Mouse (Mus musculus): ENCODE measurements around the gene Hat1.
"Not testable (repeated sequence)": the region's sequence is repeated elsewhere in the genome, so short reads cannot be mapped to it uniquely, and the experiment has no call there.

Gene Hat1

DNA sequence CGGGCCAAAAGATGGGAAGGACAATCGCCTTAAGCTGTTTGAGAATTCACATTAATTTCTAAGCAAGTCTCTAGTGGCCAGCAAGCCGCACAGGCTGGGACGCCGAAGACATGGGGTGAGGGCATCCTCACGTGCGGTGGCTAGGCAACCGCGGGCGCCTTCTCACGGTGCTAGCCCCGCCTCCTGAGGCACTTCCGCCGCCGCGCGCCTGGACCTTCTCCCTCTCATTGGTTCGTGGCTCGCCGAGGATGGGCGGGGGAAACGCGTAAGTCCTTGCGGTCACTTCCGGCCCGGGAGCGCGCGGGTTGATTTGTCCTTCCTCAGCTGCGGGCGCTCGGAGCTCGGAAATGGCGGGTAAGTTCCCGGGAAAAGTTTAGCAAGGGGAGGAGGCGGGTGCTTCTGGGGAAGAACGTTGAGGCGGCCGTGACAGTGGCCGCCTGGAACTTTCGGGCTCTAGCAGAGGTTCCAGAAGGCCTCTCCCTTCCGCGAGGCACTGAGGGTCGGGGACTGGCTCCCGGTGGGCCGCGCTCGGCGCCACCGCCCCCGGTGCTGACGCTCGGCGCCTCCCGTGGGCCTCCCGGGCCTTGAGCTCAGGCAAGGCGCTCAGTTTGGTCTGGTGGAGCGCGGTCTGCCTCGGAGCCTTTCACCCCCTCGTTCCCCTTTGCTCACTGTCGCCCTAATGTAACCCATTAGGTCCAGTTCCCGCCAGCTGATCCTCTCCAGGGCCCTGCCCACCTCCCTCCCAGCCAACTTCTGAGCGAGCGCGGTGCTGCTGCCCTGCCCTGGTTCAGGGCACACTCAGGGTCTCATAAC, at the start of gene Hat1:
Gene Hat1, plus strand, starts transcription at position 8 of the 813 bp plus-strand sequence.
- DNase-seq (ENCODE audit: low spot score in 2 of 2): peak; percentile 97 to 98

DNA sequence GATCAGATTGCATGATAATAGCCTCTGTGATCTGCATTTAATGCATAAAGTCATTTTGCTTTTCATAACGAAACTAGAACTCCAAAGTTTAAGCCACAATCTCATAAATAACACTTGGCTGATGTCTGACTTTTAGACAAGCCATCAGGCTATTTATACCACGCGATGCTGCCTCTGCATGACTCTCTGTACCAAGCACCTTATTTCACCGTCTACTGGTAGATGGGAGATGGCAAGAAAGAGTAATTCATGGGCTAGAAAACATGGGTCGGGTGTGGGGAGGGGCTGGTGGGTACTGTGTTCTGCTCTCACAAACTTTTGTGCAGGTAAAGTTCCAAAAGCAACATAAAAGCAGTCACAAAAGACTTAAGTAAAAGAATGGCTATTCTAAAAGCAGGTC, 48.6 kb upstream of the Hat1 start:
- DNase-seq (ENCODE audit: low spot score in 2 of 2): no peak

DNA sequence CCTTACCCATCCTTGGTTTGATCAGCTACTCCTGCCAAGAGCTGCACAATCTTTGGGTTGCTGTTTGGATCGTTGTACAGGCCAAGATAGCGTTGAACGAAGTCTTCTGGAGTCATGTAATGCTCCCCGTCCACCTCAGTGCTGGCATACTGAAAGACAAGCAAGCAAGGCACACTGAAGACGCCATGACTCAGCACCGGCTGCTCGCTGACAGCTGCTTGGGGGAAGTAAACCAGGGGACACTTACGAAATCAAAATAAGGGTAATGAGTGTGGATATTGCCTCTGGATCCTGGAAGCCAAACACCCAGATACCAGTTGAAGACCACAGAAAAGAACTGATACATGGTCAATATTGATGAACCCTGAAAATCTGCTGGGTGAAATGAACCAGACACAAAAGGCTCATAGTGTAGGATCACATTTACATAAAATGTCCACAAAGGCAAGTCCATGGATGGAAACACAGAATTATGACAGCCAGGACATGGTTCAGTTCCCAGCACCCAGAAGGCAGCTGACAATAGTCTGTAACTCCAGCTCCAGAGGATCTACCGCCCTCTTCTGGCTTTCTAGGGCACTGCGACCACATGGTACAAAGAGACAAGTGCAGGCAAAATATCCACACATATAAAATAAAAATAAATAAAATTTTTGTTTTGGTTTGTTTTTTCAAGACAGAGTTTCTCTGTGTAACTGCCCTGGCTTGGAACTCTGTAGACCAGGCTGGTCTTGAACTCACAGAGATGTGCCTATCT, 44.7 kb upstream of the Hat1 start:
- DNase-seq (ENCODE audit: low spot score in 2 of 2): no peak

DNA sequence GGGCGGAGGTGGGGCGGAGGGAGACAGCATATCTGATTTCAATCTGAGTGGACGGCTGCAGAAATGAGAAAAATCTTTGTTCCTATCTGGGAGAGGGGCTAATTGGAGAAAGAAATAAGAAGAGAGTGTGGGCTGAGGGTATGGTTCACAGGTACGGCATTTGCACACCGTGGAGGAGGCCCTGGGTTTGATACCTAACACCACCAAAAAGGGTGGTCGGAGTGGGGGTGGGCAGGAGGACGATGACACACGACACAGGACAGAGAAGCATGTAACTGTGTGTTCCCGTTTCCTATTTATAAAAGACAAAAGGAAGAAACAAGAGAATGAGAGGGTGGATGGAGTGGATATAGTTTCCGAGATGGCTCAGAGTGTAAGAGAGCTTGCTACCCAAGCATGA, 41.6 kb upstream of the Hat1 start:
- no peak for DNase-seq (ENCODE audit: low spot score in 2 of 2)

DNA sequence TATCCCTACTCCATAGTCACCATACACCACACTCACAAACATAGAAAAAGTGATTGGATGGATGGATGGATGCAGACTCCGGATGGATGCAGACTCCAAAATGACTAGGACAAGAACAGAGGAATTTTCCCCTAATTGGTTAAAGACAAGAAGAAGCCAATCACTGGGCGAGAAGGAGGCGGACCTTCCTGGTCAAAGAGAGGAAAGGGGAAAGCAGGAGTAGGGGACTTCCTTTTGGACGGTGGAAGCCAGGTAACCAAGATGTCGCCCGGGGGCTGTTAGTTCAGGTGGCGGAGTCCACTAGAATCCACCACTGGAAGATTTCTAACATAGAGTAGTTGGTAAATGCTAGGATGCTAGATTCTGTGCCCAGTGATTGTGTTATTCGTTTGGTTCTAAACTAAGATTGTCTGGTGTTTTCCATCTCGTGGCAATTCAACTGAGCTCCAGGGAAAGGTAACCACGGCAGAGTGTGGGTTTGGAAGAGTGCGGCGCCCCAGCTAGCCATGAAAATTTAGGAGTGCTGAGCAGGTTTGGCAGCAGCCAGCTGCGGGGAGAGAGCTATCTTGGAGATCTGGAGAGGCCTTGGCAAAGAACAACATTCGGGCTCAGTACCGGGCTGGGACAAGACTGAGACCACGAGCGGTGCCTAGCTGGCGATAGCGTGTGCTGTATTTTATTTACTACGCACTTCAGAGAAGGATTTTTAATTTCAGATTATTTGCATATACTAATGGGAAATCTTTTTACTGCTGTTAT, 40.8 kb upstream of the Hat1 start:
- no peak for DNase-seq (ENCODE audit: low spot score in 2 of 2)

DNA sequence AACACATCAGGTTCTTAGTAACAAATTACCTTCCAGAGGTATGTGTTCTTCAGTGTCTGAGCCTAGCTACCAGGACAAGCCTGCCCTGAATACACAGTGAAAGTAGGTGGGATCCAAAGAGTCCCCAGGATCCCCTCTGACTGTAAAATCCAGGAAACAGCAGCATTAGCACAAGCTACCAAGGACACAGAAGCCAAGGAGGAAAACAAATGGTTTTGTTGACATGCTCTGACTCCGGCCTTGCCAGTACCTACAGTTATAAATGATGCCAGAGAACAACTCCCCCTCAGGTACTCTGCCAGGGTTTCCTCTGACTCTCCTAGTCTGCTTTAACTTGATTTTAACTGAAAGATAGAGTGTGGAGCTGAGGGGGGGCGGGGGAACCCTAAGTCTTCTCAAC, 39.2 kb upstream of the Hat1 start:
- DNase-seq (ENCODE audit: low spot score in 2 of 2): no peak

DNA sequence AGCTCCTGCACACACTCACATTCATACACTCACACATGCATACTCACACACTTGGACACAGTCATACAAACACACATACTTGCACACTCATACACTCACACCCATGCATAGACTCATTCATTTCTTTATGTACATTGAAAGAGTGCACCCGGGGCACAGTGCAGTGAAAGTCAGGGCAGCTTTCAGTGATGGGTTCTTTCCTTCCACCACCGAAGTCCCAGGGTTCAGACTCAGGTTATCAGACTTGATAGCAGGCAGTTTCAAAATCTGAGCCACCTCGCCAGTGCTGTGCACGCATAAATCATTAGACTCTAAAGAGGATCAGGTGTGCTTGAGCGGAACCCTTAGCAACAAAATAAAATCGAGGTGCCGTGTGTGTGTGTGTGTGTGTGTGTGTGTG, 38.6 kb upstream of the Hat1 start:
- DNase-seq (ENCODE audit: low spot score in 2 of 2): no peak

DNA sequence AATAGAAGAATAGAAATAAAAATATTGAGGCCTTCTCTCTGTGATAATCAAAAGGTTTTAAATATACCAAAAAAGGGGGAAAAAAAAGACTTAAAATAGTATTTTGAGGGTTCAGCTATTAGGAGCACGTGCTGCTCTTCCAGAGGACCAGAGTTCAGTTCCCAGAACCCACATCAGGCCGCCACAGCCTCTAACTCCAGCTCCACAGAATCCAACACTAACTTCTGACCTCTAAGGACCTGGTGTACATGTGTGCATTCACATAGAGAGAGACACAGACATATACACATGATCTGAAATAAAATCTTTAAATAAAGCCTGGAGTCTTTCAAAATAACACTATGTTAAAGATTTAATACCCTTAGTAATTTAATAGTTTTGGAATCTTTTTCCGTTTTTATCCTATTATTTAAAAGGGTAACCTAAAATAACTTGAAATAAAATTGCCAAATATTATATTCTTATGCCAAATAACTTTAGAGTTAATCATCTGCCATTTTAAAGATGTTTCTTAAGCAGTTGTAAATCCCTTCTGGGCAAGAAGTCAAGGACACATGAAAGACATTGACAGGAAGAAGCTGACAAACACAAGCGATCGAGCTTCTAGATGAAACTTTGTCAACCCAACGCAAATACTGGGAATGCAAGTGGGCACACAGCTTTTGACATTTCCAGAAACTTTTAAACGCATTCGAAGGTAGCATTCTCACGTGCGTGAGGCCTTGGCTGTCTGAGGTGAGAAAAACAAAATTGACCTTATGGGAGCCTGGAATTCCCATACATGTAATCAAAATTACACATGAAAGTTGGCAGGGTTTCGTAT, 37.6 kb upstream of the Hat1 start:
- no peak for DNase-seq (ENCODE audit: low spot score in 2 of 2)

DNA sequence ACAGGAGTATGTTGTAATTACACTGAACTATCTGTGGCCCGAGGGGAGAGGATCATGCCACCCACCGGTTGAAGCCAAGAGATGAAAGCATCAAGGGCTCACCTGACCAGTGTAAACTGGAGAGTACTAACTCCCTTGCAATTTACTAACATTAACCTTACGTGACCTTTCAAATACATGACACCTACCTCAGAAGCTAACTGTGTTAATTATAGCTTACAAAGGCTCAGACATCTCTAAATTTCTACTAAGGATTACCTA, 37.1 kb upstream of the Hat1 start:
- no peak for DNase-seq (ENCODE audit: low spot score in 2 of 2)

DNA sequence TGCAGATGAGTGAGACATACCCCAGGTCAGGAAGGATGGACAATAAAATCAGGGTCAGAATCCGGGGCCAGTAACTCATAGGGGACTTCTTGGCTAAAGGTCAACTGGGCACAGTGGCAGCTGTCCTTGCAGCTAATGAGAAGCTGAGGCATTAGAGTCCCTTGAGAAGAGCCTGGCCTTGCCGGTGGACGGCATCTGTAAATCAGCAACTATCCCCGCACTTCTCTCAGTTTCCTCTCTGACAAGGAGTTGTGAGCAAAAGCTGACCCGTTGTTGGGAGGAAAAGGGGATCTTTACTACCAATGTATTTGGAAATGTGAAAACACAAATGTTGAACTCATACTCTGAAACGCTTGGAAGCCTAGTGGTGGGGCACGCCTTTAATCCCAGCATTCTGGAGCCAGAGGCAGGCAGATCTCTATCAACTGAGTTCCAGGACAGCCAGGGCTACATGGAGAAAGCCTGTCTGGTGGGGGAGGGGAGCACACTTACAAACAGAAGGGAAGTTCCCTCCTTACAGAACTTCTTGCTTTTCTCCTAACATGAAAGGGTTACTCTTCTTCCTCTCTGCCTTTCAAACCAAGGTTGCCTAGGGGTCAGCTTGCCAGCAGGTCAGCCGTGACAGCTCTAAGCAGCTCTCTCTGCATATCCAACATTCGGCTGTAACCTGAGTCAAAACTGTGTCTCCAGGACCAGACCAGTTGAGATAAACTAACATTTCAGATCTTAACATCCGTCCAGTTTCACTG, 35.3 kb upstream of the Hat1 start:
- DNase-seq (ENCODE audit: low spot score in 2 of 2): no peak

DNA sequence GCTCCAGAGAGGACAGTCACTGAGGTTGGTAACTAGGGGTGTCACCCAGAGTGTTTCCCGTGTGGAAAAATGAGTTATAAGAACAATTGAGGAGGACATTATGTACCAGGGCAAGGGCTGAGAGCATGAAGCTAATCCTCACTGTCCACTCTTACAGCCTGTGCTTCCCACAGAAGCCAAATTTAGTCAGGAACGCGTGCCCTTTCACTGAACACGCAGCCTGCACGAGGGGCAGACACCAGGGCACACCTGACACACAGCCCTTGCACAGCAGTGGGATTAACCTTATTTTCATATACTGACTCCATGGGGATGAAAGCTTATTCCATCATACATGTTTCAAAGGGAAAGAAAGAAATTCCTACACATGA, 34.7 kb upstream of the Hat1 start:
- no peak for DNase-seq (ENCODE audit: low spot score in 2 of 2)

DNA sequence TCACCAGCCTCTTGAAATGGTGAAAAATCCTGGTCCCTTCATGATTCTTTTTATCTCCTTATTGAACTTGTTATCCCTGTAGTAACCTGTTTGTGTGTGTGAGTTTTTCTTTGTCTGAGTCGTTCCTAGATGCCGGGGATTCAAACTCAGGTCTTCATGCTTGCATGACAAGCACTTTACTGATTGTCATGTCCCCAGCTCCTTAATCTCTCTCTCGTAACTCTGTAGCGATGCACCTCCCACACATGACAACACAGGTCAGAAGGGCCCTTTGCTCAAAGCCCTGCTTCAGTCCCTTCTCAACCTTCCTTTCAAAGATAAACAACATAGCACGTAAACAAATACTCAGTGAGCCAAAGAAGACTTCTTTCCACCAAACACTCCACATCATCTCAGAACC, 30.4 kb upstream of the Hat1 start:
- no peak for DNase-seq (ENCODE audit: low spot score in 2 of 2)

DNA sequence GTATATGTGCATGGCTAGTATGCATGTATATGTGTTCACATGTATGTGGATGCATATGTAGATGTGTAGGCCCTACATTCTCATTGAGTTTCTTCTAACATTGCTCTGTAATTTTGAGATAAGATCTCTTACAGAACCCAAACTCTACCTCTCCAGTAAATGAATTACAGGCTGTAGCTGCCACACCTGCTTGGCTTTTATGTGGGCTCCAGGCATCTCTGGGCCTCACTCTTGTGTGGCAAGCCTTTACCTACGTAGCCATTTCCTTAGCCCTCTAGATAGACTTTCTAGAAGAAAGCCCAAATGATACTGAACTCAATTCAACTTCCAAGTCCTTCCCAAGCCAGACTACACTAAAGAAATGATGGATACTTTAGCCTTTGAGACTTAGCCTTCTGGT, 28.6 kb upstream of the Hat1 start:
- no peak for DNase-seq (ENCODE audit: low spot score in 2 of 2)

DNA sequence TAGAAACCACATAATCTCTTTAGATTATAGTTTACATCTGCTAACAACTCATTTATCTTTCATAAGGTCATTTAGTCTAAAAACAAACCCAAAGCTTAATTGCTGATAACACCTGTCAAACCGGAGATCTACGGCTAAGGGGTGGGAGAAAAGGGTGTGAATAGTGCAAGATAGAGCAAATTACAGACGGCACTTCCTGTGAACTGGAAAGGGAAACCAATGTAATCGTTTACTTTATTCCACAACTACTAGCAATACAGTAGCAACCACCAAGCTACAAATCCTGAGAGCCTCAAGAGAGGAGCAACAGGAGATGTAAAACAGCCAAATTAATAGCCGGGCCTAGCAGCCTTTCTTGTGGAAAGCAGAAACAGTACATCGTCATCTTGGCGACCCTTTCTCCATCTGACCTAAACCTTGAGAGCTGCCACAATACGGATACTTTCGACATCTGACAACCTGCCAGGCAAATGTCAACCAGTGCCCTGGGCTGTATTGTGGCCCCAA, 22.1 kb upstream of the Hat1 start:
- peak in 1 of 2 experiments; percentile 45 for DNase-seq (ENCODE audit: low spot score in 2 of 2)

DNA sequence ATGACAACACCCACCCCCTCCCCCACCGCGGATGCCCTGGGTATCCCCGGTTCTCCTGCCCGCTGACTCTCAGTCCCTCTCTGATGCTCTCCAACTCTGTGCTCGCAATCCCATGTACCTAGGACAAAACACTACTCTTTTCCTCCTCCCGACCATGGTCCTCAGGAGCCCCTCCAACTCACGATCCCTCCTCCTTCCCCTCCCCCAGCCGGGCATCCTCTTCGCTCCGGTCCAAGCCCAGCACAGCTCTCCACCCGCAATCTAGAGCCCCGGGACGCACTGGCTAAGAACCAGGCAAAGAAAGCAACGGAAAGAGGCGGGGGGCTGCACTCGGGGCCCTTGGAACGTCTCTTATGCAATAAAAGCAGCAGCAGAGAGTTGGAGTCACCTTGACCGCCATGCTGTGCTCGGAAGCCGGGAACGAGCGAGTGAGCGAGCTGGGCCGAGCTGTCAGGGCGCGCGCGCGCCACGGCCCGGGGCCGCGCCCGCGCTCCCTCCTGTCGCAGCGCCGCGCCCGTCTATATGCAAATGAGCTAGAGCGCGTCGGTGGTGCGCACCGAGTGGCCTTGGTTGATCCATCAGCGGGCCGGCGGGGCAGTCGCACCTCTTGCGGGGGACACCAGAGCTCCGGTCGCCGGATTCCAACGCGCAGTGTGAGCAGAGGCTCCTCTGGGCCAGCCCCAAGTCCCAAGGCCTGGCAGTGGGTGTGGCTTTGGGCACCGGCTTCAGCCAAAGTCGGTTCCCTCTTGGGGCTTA, 21.5 kb upstream of the Hat1 start, which contains the start of gene Slc25a12:
Gene Slc25a12, minus strand, starts transcription at position 625 of the 756 bp plus-strand sequence.
- peak; percentile 82 to 85 for DNase-seq (ENCODE audit: low spot score in 2 of 2)

DNA sequence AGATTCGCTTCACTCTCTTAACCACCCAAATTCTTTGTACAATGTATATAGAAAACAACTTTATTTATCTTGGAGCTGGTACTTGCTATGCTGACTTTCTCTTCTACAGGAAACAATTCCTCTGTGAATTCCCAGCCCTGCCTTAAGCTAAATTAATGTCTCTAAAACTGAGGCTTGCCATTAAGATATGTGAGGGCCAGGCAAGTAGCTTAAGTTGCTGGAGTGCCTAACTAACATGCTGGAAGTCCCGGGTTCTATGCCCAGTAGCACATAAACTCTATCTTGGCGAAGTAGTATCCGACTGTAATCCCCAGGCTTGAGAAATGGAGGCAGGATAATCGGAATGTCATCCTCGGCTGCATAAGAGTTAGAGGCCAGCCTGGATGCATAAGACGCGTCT, 20.7 kb upstream of the Hat1 start:
- no peak for DNase-seq (ENCODE audit: low spot score in 2 of 2)

DNA sequence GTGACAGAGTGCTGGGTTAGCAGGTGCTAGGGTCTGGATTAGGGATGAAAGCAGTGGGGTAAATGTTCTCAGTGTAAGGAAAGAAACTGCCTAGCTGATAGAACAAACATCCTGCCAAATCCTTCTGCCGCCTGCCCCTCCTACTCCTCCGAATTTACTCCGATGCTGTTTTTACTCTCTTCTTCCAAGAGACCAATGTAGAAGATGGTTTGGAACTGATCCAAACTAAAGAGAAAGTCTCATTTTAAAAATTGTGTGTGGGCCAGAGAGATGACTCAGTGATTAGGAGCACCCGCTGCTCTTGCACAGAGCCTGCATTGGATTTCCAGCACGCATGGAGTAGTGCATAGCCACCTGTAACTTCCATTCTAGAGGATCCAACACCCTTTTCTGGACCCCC, 17.0 kb upstream of the Hat1 start:
- peak; percentile 53 to 72 for DNase-seq (ENCODE audit: low spot score in 2 of 2)

DNA sequence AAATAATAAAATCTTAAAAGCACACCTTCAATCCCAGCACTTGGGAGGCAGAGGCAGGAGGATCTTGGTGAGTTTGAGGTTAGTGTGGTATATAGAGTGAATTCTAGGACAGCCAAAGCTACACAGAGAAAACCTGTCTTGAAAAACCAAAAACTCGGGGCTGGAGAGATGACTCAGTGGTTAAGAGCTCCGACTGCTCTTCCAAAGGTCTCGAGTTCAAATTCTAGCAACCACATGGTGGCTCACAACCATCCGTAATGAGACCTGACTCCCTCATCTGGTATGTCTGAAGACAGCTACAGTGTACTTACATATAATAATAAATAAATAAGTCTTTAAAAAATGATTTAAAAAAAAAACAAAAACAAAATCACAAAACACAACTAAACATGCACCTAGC, 16.5 kb upstream of the Hat1 start:
- DNase-seq (ENCODE audit: low spot score in 2 of 2): not testable (repeated sequence)

DNA sequence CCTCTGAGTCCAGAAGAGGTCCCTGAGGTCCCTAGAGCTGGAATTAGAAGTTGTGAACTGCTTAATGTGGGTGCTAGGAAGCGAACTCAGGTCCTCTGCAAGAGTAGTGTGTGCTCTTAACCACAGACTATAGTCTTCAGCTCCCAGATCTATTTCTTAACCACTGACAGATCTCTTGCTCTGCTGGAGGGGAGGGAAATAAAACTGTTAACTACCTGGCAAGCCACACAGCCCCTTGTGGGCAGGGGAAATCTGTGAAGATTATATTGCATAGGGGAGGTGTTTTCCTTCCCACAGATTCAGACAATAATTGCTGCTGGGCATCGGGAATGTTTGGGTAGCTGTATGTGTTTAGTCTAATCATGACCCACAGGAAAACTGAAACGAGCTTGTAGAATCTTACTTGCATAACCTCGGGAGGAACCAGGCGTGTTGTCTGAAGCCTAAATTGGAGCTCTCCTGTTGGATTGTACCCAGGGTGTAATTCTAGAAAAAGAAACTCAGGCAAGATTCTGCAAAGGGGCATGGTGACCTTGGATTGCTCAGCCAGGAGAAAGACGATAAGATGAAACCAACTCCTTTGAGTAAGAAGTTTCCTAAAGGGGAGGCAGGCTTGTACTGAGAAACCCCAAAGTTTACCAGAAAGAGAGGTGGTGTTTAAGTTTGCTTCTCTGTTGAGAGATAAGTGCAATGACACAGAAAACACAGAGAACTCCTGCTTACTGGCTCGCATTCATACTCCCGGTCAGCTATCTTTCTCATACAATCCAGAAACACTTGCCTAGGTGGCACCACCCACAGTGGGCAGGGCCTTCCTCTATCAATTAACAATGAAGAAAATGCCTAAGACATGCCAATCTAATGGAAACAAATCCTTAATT, 14.2 kb upstream of the Hat1 start:
- no peak for DNase-seq (ENCODE audit: low spot score in 2 of 2)

All from right cerebral cortex, postnatal 10 days (tissue).